Mouse (Mus musculus): ENCODE measurements at regions not wholly inside any gene's neighbourhood (a gene's known extent, or its start where the extent isn't known, plus 50 kb on each side); places are given as distances from the start of the nearest gene placed in this dataset.
"Not testable (repeated sequence)": the region's sequence is repeated elsewhere in the genome, so short reads cannot be mapped to it uniquely, and the experiment has no call there.

DNA sequence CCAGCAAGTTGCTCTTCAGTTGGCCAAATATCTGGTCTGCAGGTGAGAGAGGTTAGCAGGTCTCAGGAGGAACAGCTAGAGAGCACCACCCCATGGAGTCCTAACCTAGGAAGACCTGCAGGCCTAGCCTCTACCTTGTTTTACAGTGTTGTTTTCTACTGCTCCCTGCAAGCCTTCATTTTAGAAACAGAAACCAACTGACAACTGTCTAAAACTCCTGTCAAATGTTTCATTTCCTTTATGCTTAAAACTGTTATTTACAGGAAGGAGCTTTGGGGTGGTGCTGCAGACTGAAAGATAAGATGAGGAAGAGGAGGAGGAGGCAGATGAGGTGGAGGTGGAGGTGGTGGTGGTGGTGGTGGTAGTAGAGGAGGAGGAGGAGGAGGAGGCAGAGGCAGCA, 96.6 kb upstream of the Selenop start:
- no peak for DNase-seq

DNA sequence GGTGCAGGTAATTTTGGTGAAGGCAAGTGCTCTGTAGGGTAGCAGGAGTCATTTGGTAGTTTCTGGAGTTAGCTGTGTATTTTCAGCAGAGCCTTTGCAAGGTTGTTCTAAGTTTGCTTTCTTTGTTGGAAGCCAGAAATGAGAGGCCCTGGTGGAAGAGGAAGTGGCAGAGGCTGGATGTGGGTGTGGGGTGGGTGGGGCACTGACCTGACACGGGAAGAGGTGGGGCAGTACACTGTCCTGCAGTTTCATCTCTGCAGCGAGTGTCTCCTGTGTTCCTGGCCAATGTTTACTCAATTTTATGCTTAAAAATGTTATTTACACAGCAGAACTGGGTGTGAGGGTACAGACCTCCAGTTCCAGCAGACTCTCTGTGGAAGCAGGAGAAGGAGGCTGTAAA, 94.3 kb upstream of the Selenop start:
- no peak for DNase-seq

DNA sequence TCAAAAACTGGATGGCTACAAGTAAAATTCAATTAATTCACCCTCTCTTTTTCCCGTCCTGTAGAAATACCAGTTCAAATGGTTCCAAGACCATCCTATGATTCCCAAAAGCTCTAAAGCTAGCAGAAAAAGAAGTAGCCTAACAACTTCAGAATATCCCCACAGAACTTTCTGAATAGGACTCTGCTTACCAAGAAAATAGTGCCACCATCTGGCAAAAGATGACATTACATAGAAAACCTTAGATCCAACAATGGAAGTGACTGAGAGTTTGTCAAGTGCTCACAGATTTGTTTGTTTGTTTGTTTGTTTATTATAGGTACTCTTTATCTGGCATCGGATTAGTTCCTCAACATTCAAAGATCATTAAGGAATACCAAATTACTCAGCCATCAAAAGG, 93.5 kb upstream of the Selenop start:
- DNase-seq = no peak

DNA sequence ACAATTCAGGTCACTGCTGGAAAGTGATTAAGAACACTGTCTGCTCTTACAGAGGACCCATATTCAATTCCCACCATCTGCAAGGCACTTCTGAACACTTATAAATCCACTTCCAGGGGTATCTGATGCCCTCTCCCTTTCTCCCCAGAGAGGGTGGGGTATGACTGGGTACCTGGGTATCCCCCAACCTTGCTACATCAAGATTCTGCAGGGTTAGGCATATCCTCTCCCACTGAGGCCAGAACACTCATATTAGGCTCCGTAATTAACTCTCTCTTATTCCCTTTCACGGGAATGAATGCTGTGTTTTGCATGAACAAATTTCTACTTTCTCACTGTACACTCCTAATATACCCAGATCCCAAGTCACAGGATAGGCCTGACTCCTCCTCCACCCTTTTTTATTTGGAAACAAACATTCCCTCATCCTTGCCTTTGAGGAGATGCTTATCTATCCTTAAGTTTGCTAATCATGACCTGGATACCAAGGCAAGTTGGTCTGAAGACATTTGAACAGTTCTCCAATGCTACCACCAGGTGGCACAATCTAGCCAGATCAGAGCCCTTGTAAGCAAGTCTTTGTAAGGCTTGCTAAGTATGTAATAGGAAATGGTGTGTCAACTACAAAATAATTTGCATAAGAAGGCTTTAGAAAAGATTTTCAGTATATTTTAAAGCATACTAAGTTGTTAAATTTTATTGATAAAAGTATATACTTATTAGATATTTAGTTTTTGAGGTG, 66.3 kb upstream of the Selenop start:
- peak; percentile 8 for DNase-seq

DNA sequence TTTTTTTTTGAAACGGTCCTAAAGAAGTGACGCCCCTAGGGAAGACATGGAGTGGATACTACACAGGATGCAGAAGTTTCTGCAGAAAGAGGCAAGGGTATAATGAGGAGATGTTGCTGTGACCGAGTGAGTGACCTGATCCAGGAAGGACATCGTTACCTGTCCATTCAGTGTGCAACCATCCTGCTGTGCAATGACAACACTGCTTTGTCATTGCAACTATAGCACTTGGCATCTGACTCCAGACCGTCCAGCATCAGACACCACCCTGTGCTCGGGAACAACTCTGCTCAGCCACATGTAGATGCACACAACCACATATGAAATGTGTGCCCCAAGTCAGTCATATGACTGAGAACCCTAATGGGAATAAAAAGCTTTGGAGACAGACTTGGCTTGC, 62.8 kb upstream of the Selenop start:
- no peak for DNase-seq

DNA sequence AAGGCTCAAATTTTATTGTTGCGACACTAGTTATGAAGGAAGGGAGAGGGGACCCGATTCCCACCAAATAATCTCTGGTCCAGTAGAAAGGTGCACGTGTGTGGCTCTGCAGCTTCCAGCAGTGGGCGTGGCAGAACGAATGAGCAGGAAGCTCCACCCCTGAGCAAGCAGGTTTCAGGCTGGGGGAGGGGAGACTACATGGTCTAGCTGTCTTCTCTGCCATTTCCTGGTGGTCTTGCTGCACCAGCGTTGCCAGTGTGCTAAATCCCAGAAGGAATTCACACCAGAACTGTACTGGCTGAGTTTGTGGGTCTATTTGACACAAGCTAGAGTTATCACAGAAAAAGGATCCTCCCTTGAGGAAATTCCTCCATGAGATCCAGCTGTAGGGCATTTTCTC, 62.3 kb upstream of the Selenop start:
- not testable (repeated sequence) for DNase-seq

DNA sequence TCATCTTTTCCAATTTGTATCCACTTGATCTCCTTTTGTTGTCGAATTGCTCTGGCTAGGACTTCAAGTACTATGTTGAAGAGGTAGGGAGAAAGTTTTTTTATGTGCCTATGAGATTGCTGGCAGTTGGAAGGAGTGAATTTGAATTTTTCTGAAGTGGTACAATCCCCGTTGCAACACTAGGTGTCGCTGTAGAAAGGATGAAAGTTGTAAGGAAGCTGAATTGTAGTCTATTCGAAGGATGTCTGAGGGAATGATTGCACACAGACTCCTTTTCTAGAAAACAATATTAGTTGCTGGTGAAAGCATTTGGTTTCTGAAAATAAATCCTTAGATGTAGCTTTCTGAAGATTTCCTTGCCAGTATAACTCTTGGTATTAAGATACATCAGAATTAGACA, 54.6 kb upstream of the Selenop start:
- DNase-seq = peak; percentile 17

DNA sequence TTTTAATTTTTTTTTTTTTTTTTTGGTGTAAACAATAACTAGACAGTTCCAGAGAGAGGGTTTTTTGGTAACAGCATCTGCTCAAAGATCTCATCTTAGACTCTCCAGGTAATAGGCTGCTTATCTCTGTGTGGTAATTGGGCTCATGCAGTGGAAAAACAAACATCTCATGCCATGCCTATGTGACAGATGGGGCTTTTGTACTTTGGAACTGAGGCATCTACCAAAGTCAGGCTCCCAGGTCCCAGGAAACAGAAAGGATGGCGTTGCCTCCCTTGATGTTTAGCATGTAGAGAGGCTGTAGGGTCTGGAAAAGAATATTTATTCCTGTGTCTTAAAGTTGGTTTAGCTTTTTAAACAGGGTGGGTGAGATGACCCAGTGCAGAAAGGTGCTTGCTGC, 53.1 kb upstream of the Selenop start:
- no peak for DNase-seq

Data from cerebellum, adult 8-10 months (tissue).